Mouse (Mus musculus) intestine, postnatal 0 days (tissue): ENCODE results near the gene Il31ra. TPM values are rescaled to one million over a fixed set of nuclear protein-coding genes. Genes with fewer than 3 reads are reported as not detected.

ENCODE experiments used
- ATAC-seq: fragments of 200-750 bp; cut with Nextera tagmentation; 2 replicates; pipeline ENCODE4 v1.8.0; 2017; ENCODE audit warnings: mild to moderate bottlenecking, moderate TSS enrichment, moderate library complexity
- H3K27ac ChIP-seq: fragments of 300-500 bp; sonication (generic); 2 replicates; pipeline ENCODE4 v1.5.1; 2014; ENCODE audit warnings: mild to moderate bottlenecking, low read depth, low read length, moderate library complexity
- H3K27me3 ChIP-seq: fragments of 300-500 bp; sonication (generic); replicated peaks from 2 replicates; pipeline ENCODE4 v1.6.1; 2014; ENCODE audit warnings: low read length, mixed read lengths; ENCODE audit not compliant: control insufficient read depth, insufficient read depth
- H3K36me3 ChIP-seq: fragments of 300-500 bp; sonication (generic); 2 replicates; pipeline ENCODE4 v1.6.1; 2014; ENCODE audit warnings: mild to moderate bottlenecking, moderate library complexity; ENCODE audit not compliant: control insufficient read depth, insufficient read depth
- H3K4me1 ChIP-seq: fragments of 300-500 bp; sonication (generic); replicated peaks from 2 replicates; pipeline ENCODE4 v1.6.1; 2014; ENCODE audit warnings: antibody characterized with exemption, low read length, mixed read lengths; ENCODE audit not compliant: control insufficient read depth, insufficient read depth
- H3K4me2 ChIP-seq: fragments of 300-500 bp; sonication (generic); replicated peaks from 2 replicates; pipeline ENCODE4 v1.6.1; 2014; ENCODE audit warnings: low read depth, mild to moderate bottlenecking, moderate library complexity
- H3K4me3 ChIP-seq: fragments of 300-500 bp; sonication (generic); 2 replicates; pipeline ENCODE4 v1.5.1; 2014; ENCODE audit warnings: low read depth, low read length
- H3K9ac ChIP-seq: fragments of 300-500 bp; sonication (generic); 2 replicates; pipeline ENCODE4 v1.6.1; 2014; ENCODE audit warnings: mild to moderate bottlenecking, low read depth, low read length
- H3K9me3 ChIP-seq: fragments of 300-500 bp; sonication (generic); 2 replicates; pipeline ENCODE4 v1.6.1; 2016; ENCODE audit warnings: mixed run types; ENCODE audit not compliant: control insufficient read depth
- CTCF ChIP-seq: sonication (generic); IDR thresholded peaks from 2 replicates; pipeline ENCODE4 v1.5.1; 2016; ENCODE audit warnings: low read depth, mild to moderate bottlenecking, control low read depth, antibody characterized with exemption, moderate library complexity
- WGBS: fragments of 180-500 bp; shearing (Covaris S2); extraction: QIAGEN DNeasy Blood & Tissue Kit; methylation state at CpG from one replicate; pipeline ENCODE4 v1.1.7; 2014; 5-methylcytosine and 5-hydroxymethylcytosine counted together
- polyA plus RNA-seq: library from polyadenylated mRNA; unstranded; fragments of >200 nt; fragmentation: Nextera tagmentation; extraction: Ambion mirVana; gene quantifications from 2 replicates; pipeline ENCODE4 v1.2.1, GENCODE M21; 2015

Gene Il31ra
- polyA plus RNA-seq, 1 experiment from 2014 or later, result 0.22 TPM

DNA sequence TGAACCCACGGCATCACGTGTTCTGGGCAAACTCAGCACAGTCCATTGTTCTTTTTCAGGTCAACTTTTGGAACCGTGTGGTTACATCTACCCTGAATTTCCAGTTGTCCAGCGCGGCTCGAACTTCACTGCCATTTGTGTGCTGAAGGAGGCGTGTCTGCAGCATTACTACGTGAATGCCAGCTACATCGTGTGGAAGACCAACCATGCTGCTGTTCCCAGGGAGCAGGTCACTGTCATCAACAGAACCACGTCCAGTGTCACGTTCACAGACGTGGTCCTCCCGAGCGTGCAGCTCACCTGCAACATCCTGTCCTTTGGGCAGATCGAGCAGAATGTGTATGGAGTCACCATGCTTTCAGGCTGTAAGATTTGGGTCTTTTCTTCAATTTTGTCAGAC is 114.2 kb downstream of the Il31ra start:
- TF ChIP-seq CTCF, result no peak
- H3K27ac ChIP-seq, result no peak overlapping the region
- no peak overlapping the region for H3K4me2 ChIP-seq
- H3K9me3 ChIP-seq, result no peaks in the 10 kb centered on the region
- no peak overlapping the region for H3K9ac ChIP-seq
- no peak overlapping the region for H3K4me3 ChIP-seq
- H3K4me1 ChIP-seq, result no peaks in the 10 kb centered on the region
- no peaks in the 10 kb centered on the region for H3K27me3 ChIP-seq
- 90% methylated on average over 15 of the region's 15 CpGs for WGBS
- ATAC-seq, result no peak
- peaks cover 48% of the 10 kb centered on the region for H3K36me3 ChIP-seq

DNA sequence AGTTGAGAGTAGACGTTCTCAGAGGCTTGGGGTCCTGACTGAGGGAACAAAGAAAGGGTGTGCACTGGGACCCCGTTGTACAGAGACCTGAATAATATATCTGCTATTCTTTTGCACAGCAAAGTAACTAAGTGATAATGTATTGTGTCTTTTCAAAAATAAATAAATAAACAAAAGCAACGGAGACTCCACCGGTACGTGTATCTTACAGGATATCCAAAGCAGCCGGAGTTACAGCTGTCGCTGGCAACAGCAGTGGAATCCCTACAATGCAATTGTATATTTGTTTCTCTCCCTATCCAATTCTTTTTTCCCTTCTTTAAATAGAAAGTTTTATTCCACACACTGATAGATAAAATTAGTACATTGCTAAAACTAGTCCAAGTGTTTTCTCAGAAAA is 115.1 kb downstream of the Il31ra start:
- H3K9ac ChIP-seq, result no peak overlapping the region
- no peak for TF ChIP-seq CTCF
- no peak overlapping the region for H3K4me2 ChIP-seq
- H3K4me1 ChIP-seq, result no peaks in the 10 kb centered on the region
- H3K27ac ChIP-seq, result no peak overlapping the region
- H3K27me3 ChIP-seq, result no peaks in the 10 kb centered on the region
- no peak for ATAC-seq
- H3K36me3 ChIP-seq, result peaks cover 39% of the 10 kb centered on the region
- 81% methylated on average over 7 of the region's 7 CpGs for WGBS
- no peaks in the 10 kb centered on the region for H3K9me3 ChIP-seq
- no peak overlapping the region for H3K4me3 ChIP-seq

DNA sequence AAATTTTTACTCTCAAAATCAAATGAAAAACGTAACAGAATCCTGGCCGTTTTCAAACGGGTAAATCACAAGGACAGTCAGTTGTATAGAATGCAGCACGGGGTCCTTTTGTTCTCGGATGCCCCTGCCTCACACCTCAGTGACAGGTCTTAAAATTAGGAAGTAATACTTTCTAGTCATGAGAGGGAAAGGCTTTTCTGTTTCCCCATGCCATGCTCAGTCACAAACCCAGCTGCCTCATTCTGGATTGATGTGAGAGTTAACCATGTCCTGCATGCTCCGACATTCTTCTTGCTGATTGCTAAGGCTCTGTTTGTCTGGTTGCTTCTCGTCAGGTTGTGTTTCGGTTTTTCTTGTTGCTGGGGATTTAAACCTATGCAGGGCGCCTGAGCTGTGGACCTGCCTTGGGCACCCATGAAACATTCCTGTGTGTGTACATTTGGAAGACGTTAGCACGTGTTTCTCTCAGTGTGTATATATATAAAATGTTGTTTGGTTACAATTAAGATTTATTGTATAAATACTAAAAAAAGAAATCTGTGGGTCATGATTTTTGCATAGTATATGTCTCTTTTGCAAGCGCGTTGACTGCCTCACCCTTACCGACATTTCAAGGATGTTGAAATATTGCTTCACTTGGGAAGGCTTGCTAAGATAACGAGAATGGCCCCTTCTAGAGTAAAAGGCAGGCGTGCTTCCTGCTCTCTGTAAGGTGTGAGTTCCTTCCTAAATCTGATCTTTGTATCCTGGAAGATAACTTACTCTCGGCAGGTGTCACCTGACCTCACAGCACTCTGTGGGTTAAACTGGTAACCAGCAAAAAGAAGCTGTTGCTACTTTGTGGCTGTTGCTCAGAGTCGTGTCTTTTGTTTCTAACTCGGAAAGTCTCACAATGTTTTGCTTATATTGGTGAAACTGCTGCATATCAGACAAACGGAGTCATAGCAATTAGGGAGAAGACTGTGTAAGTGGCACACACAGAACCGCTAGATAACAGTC is 120.1 kb downstream of the Il31ra start:
- Histone ChIP-seq H3K9ac (no peak overlapping the region), H3K27ac (no peak overlapping the region), H3K9me3 (no peaks in the 10 kb centered on the region), H3K4me1 (no peaks in the 10 kb centered on the region), H3K4me3 (no peak overlapping the region), H3K36me3 (peaks cover 19% of the 10 kb centered on the region), H3K4me2 (0 out of 2 replicates have a peak overlapping the region, but pooled peaks have one; percentile 14), H3K27me3 (no peaks in the 10 kb centered on the region)
- WGBS, result 51% methylated on average over 21 of the region's 21 CpGs
- no peak for TF ChIP-seq CTCF
- ATAC-seq, result peak; percentile 59

DNA sequence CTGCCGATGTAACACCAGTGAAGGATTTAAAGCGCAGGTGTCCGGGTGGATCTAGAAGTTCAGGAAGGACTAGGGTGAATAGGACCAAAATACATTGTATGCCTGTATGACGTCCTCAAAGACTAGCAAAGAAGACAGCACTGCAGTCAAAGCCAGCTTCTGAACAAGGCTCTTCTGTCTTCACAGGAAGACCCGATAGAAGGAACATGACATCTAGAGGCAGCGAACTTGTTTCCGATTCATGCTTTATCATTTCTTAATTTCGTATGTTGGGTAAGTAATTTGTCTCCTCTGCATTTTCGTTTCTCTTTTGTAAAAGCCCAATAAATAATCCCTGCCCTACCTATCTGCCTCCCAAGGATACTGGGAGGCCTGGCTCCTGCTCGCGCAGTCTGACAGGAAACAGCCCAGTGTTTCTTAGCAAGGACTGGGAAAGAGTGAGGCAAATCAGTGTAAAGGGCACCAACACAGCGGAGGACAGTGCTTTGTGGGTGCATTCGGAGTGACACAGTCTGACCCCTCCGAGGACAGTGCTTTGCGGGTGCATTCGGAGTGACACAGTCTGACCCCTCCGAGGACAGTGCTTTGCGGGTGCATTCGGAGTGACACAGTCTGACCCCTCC is 121.6 kb downstream of the Il31ra start:
- Histone ChIP-seq H3K27me3 (no peaks in the 10 kb centered on the region), H3K4me3 (no peak overlapping the region), H3K9ac (no peak overlapping the region), H3K36me3 (peaks cover 15% of the 10 kb centered on the region), H3K27ac (no peak overlapping the region), H3K9me3 (no peaks in the 10 kb centered on the region), H3K4me1 (no peaks in the 10 kb centered on the region), H3K4me2 (no peak overlapping the region)
- WGBS, result 89% methylated on average over 19 of the region's 19 CpGs
- no peak for TF ChIP-seq CTCF
- no peak for ATAC-seq

DNA sequence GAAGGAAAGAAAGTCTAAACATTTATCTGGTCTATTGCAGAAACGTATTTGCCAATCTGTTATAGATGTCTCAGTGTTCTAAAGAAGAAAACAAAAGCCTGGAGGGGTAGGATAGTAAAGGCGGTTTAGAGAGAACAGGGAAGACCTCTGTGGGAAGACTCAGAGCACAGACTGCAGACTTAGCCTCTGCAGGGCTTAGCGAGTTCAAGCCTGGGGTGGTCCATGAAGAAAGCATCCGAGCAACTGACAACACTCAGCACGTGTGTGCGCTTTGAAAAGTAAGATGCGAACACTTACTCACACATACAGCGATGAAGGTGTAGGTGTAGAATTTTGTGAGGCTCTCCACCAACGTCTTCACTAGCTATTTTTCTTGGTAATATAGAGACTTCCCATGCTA is 123.0 kb downstream of the Il31ra start:
- Histone ChIP-seq H3K36me3 (peaks cover 10% of the 10 kb centered on the region), H3K4me3 (no peak overlapping the region), H3K4me2 (no peak overlapping the region), H3K27ac (no peak overlapping the region), H3K27me3 (no peaks in the 10 kb centered on the region), H3K4me1 (no peaks in the 10 kb centered on the region), H3K9ac (no peak overlapping the region), H3K9me3 (no peaks in the 10 kb centered on the region)
- 89% methylated on average over 9 of the region's 9 CpGs for WGBS
- ATAC-seq, result no peak
- no peak for TF ChIP-seq CTCF

Other genes with a start within 250 kb of the Il31ra start
- gene Il6st, start 130.3 kb downstream of the Il31ra start, polyA plus RNA-seq, result 19.6 and 20.5 TPM in 2 replicates
- gene Ddx4, start 58.1 kb upstream of the Il31ra start, polyA plus RNA-seq, result 0.16 and 0.25 TPM in 2 replicates
- 6.6 and 9.7 TPM in 2 replicates for gene Slc38a9, start 66.4 kb upstream of the Il31ra start, polyA plus RNA-seq
- gene Plpp1, start 206.4 kb upstream of the Il31ra start, polyA plus RNA-seq, result 91.0 and 98.5 TPM in 2 replicates